In the genomic region with DNA sequence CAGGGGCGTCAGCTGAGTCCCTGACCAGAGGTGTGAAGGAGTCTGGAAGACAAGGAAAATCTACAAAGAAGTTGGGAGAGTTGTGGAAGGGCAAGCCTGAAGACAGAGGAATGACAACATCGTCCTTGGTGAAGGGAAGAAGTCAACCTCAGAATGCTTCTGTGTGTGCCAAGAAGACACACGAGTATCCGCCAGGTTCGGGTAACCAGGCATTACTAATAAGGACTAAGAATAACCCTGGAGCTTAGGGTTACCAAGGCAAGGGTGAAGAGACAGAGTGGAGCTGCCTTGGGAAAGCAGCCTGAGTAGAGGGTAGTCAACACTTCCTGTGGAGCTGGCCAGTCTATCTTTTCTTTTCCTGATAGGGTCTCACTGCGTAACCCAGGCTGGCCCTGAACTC, we compare ENCODE assay signal across 19 mouse cellular contexts. TPM values are rescaled to one million over a fixed set of nuclear protein-coding genes. Genes with fewer than 3 reads are reported as not detected.
A peak's percentile ranks its signal among the peaks of the same experiment; 100 is the strongest.
DNase-seq lines count a peak whose midpoint lies in the region; ATAC-seq and TF ChIP-seq lines count a peak whose summit lies in the region.
"Had no signal": no experiment of that assay in that cellular context is flagged by ENCODE, and none has a peak within 500 bp of the region (broad histone marks: within the 10 kb centered on the region; RNA-seq: fewer than 3 reads in every experiment).

No protein-coding gene starts in this region.

- in situ Hi-C loops in Patski (cut with MboI; ENCODE audit: low pct_unique_long_range_greater_than_20kb): no loop called here

- no peak for ATAC-seq in Patski
- 0 out of 2 replicates have a peak, but pooled peaks have one; percentile 13 for ATAC-seq in monocyte, adult 5-6 weeks (replicated peaks; ENCODE audit: insufficient number of reproducible peaks, low FRiP score, low TSS enrichment, poor library complexity, severe bottlenecking)
- no peak for ATAC-seq in hindbrain, embryonic 16.5 days
- ATAC-seq: activated CD4-positive, CD25-positive, alpha-beta regulatory T cell, adult 4 months; forebrain, embryonic 13.5 days; forebrain, embryonic 15.5 days; forebrain, postnatal 0 days had no signal

- no peaks in the 10 kb centered on the region for H3K9me3 ChIP-seq in hindbrain, embryonic 16.5 days (ENCODE audit: control insufficient read depth, low read length)
- H3K9me3 ChIP-seq: embryonic facial prominence, embryonic 10.5 days; embryonic facial prominence, embryonic 12.5 days; forebrain, embryonic 13.5 days; forebrain, embryonic 15.5 days had no signal

- DNase-seq in gastrocnemius, adult 2 months: peak; percentile 62
- DNase-seq in gastrocnemius, postnatal 10 days: no peak
- DNase-seq in Patski (ENCODE audit: low read depth, low spot score): peak; percentile 22
- no peak for DNase-seq in cerebellum, postnatal 14 days
- DNase-seq: adrenal gland, adult 8-10 months; adrenal gland, postnatal 14 days; adrenal gland, postnatal 36 days; cerebellum, adult 11-12 months; cerebellum, adult 2 months; cerebellum, adult 9-10 months; cerebellum, postnatal 25 days; forebrain, postnatal 0 days had no signal

- POLR2A ChIA-PET in Patski (lab: Charles Lee): no interaction called here

- intact Hi-C loops in gastrocnemius, adult 2 months (cut with DNase I): no loop called here

- no peaks in the 10 kb centered on the region for H3K36me3 ChIP-seq in hindbrain, embryonic 16.5 days (ENCODE audit: control insufficient read depth, insufficient read depth, low read length)
- H3K36me3 ChIP-seq: embryonic facial prominence, embryonic 10.5 days; embryonic facial prominence, embryonic 12.5 days; forebrain, embryonic 15.5 days had no signal

- peaks cover 4% of the 10 kb centered on the region for H3K27me3 ChIP-seq in Patski
- H3K27me3 ChIP-seq in hindbrain, embryonic 16.5 days (replicated peaks; ENCODE audit: control insufficient read depth, insufficient read depth, low read length): no peaks in the 10 kb centered on the region
- H3K27me3 ChIP-seq: forebrain, embryonic 13.5 days; forebrain, embryonic 15.5 days had no signal

- H3K27ac ChIP-seq in gastrocnemius, adult 2 months: peak overlapping the region; percentile 89
- no peak overlapping the region for H3K27ac ChIP-seq in hindbrain, embryonic 16.5 days (ENCODE audit: low read depth, low read length)
- H3K27ac ChIP-seq: embryonic facial prominence, embryonic 10.5 days; embryonic facial prominence, embryonic 12.5 days had no signal

- CTCF ChIA-PET in Patski (lab: Charles Lee): interaction anchor here (0.9 to 2.3 kb wide), 2 partner anchors 25 to 135 kb away, joined by 3 to 7 read pairs; no protein-coding TSS in a partner anchor

- H3K9ac ChIP-seq in hindbrain, embryonic 16.5 days (ENCODE audit: low read depth, low read length): no peak overlapping the region
- H3K9ac ChIP-seq: embryonic facial prominence, embryonic 12.5 days; forebrain, embryonic 13.5 days; forebrain, embryonic 15.5 days; forebrain, postnatal 0 days had no signal

- no peak overlapping the region for H3K4me2 ChIP-seq in hindbrain, embryonic 16.5 days (ENCODE audit: low read length)
- H3K4me2 ChIP-seq: embryonic facial prominence, embryonic 12.5 days; forebrain, embryonic 13.5 days; forebrain, embryonic 15.5 days had no signal

- 88% methylated on average over 6 of the region's 6 CpGs for WGBS in hindbrain, embryonic 16.5 days

- no peak for TF ChIP-seq CTCF in gastrocnemius, adult 2 months (IDR thresholded peaks at IDR 0.05)
- TF ChIP-seq CTCF in Patski (IDR thresholded peaks at IDR 0.05): no peak

- no peak overlapping the region for H3K4me3 ChIP-seq in gastrocnemius, adult 2 months
- no peak overlapping the region for H3K4me3 ChIP-seq in hindbrain, embryonic 16.5 days (ENCODE audit: low read length)
- H3K4me3 ChIP-seq: embryonic facial prominence, embryonic 10.5 days; embryonic facial prominence, embryonic 12.5 days; forebrain, embryonic 13.5 days; forebrain, embryonic 15.5 days had no signal

- peaks cover 49% of the 10 kb centered on the region for H3K4me1 ChIP-seq in hindbrain, embryonic 16.5 days (ENCODE audit: control insufficient read depth, insufficient read depth, low read depth, low read length)

RNA-seq across cellular contexts. Expression of gene Foxo6, which starts 41.1 kb away (rescaled TPM):
- total RNA-seq in gastrocnemius, adult 2 months (2021): 10 to 100 TPM in 1 of 2 experiments, 1 to 10 TPM in 1; 4.3 to 10.0 TPM
- total RNA-seq in gastrocnemius, postnatal 10 days (2021): 10 to 100 TPM; 11.9 to 12.5 TPM
- 0.81 TPM for polyA plus RNA-seq in Patski (2021)
- total RNA-seq in monocyte, adult 5-6 weeks (2017): not detected in 3 replicates
- polyA plus RNA-seq in hindbrain, embryonic 16.5 days (2015; fragmentation: Nextera tagmentation; extraction: Ambion mirVana): 0.85 and 1.1 TPM in 2 replicates
- polyA plus RNA-seq: activated CD4-positive, CD25-positive, alpha-beta regulatory T cell, adult 4 months had no signal

Comparison
In these comparisons a context has a peak if more than half of its experiments do, and no peak if none do; other contexts are left out.
1. DNase-seq: peak in gastrocnemius, adult 2 months (single experiment) and Patski (single experiment); none in gastrocnemius, postnatal 10 days (single experiment) and cerebellum, postnatal 14 days (0 of 2).